Mouse (Mus musculus) cerebellum, adult 8-10 months (tissue): Measurements from ENCODE around the gene Bbip1.
"Not testable (repeated sequence)": the region's sequence is repeated elsewhere in the genome, so short reads cannot be mapped to it uniquely, and the experiment has no call there.

Experiments used
- DNase-seq: peaks from one replicate; pipeline ENCODE4 v3.0.0; 2022

Gene Bbip1

GRCm38 (mm10) chr19:53921996-53922395 lies 22.4 kb downstream of the Bbip1 start:
- DNase-seq, result not testable (repeated sequence)

DNA sequence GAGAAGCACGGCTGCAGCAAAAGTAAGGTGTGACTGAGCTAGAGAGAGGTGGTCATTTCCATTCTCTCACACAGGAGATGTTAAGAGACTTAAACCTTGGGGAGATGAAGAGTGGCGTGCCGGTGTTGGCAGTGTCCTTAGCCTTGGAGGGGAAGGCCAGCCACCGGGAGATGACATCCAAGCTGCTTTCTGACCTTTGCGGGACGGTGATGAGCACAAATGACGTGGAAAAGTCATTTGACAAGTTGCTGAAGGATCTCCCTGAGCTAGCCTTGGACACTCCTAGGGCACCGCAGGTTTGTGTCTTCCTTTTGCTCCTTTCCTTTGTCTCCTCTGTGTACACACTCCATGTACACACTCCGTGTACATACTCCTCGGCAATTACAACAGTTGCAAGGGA lies 24.9 kb downstream of the Bbip1 start:
- DNase-seq, result no peak

DNA sequence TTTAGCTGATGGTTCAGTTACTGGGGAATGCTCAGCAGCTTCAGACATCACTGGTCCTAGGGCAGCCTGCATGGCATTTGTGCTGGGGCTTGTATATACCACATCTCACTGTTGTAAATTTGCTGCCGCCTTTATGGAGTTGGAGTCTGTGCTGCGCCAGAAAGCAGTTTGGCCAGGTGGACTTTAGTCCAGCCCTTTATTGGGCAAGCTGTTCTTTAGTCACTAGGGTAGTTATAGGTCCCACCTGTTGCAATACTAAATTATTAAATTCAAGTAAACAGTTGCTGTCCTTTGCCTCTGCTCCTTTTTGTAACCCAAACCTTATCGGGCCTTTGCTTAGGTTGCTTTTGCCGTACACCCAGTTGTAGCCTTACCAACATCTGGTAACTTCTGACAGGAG lies 29.5 kb downstream of the Bbip1 start:
- DNase-seq, result no peak

DNA sequence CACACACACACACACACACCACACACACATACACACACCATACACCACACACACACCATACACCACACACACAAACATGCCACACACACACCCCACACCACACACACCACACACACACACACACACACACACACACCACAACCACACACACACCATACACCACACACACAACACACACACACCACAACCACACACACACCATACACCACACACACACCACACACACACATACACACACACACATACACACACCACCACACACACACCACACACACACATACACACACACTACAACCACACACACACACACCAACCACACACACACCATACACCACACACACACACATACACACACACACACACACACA lies 37.7 kb downstream of the Bbip1 start:
- not testable (repeated sequence) for DNase-seq

GRCm38 (mm10) chr19:53906033-53906702 lies 38.3 kb downstream of the Bbip1 start:
- no peak for DNase-seq

DNA sequence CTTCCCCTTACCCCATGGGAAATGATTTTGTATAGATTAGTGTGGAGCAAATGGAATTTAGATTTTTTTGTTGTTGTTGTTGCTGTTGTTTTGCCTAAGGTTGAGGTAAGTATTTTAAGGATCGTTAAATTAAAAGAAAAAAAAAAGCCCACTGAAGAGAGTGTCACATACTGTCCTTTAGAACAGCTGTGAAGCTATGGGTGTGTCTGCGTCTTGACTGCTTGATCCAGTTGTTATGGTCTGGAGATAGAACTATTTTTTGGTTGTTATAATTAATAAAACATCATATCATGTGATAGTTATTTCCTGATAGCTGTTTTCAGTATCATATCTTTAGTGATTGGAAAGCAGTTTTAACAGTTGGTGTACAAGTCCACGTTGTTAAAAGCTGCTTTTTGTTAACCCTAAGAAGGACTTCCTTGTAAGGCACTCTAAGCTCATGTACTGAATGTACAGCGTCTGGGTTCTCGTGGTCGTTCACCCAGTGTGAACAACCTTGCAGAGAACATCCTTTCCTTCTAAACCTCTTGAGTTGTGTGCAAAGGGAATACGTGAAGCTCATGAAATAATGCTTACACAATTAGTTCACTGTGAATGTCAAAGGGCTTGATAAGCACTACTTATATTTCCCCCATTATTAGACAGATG lies 39.5 kb downstream of the Bbip1 start:
- no peak for DNase-seq

DNA sequence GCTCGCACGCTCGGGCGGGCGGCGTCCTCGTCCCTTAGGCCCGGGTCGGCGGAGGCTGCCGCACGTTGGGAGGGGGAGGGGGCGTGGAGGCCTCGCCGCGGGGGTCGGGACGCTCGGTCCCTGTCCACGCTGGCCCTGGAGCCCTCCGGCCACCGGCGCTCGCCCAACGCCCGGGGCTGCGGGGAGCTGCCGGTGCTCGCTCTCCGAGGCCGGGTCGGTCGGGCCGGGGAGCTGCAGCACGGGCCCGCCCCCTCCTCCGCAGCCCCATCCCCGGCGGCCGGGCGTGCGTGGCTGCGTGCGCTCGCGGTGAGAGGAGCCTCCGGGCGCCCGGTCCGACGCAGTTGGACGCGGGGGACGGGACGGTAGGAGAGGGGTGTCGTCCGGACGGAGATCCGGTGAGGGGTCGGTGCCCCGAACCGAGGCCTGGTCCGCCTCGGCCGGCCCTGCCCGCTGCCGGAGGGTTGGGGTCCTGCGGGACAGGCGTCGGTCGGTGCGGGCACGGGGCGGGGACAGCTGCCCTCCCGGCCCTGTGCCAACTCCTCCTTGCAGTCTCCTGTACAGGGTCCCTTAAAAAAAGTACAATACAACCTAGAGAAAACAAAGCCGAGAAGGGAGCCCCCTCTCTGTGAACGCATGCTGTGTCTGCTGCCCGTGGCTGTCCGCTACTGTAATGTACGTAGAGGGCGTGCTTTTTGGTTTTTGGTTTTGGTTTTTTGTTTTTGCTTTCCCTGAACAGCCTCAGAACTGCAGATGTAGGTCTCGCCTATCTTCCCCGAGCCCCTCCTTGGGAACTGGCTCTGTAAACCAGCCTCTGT lies 40.7 kb downstream of the Bbip1 start:
- DNase-seq, result peak; percentile 56

- DNase-seq, result peak; percentile 91
These were observed 41.5 kb downstream of the Bbip1 start for GRCm38 (mm10) chr19:53902739-53903487.

GRCm38 (mm10) chr19:53901931-53902738 lies 42.3 kb downstream of the Bbip1 start:
- peak; percentile 17 for DNase-seq

- DNase-seq, result no peak
These were observed 44.4 kb downstream of the Bbip1 start for GRCm38 (mm10) chr19:53899941-53900610.

DNA sequence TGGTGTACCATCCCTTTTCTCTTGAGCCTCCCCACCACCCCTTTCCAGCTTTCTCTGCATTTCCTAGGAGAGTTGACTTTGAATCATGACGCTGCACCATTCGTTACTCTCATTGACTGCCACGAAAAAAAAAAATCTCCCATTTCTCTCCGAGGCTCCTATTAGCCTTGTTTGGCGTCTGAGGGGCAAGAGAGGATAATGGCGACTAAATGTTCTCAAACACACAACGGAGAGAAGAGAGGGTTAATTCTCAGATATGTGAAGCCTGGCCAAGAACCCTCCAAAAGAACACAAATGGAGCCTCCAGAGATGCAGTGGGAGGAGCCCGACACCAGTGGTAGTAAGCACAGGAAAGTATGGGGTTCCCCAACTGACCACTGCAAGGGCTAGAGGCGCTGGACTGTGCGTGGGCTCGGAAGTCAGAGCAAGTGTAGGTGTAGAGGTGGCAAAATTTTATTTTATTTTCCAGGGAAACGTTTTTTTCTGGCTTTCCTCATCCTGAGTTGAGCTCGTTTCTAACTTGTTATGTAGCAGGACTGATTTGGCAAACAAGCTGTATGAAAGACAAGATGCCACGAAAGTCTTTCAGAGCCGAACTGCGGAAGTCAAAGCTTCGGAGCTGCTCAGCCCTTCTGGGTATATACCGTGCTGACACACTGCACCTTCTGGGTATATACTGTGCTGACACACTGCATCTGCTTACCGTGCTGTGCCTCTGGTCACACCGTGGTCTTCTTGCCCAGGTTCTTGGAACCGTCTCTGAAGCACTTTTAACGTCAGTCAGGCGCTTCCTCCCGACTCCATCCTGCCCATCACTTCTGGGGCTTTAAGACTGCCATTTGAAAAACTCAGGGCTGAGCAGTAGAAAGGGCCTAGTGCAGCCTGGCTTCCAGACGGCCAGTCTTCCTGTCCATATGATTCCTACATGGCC lies 45.2 kb downstream of the Bbip1 start:
- no peak for DNase-seq

GRCm38 (mm10) chr19:53898498-53898897 lies 45.9 kb downstream of the Bbip1 start:
- DNase-seq, result no peak

DNA sequence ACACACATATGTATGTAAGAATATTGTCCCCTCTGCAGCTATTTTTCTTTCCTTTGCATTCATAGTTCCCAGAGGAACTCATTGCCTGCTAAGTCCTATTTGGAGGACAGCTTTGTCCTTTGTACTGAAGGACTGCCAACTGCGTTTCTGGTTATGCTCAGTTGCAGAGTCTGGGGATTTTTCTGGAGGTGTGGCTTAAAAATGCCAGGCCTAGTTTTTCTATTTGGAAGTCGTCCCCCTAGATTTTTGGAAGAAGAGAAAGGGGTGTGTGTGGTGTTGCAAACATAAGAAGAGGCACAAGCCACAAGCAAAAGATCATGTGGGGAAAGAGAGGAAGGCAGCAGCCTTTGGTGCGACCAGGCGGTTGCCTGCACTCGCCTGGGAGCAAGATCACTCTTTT lies 46.4 kb downstream of the Bbip1 start:
- no peak for DNase-seq

DNA sequence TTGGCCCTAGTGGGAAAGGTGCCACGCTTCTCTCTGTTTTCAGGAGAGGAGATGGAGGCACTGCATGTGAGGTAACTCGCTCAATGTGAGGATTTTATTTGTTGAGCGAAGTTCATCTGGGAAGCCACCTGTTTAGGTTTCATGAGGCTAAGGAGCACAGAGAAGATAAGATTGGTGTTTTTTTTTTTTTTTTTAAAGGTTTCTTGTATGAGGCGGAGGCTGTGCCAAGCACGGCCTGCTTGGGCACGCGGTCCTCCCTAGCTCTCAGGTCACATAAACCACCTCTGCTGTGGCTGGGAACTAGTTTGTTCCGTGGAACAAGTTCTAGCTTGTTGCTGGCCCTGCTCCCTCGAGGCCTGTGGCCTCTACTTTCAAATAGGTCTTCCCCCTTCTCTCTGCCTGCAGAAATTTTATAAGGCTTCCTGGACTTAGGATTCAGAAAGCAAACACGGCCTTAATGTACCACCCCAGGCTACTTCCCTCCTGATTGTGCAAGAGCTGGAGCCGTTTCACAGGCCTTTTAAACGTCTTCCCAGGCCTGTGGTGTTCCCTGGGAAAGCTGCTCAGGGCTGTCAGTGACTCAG lies 49.8 kb downstream of the Bbip1 start:
- no peak for DNase-seq

GRCm38 (mm10) chr19:53893711-53894171 lies 50.7 kb downstream of the Bbip1 start:
- DNase-seq, result no peak

DNA sequence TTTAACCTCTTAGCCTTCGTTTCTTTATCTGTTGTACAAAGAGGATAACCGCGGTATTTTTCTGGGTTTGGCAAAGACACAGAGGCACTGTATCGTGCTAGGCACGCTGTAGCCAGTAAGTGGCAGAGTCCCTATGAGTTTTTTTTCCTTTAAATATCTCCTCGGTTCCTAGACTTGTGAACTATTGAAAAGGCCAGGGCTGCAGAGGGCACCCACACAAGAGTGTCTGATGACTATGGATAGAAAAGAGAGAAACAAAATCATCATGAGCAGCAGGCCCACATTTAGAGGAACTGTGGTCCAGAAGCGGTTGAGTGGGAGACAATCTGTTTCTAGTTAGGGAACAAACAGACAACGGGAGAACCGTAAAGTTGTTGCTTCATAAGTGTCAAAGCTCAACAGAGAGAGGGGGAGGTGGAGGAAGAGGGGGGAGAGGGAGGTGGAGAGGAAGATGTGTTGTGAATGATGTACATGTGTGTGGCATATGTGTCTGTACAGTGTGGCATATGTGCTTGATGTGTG lies 51.5 kb downstream of the Bbip1 start:
- DNase-seq, result no peak

DNA sequence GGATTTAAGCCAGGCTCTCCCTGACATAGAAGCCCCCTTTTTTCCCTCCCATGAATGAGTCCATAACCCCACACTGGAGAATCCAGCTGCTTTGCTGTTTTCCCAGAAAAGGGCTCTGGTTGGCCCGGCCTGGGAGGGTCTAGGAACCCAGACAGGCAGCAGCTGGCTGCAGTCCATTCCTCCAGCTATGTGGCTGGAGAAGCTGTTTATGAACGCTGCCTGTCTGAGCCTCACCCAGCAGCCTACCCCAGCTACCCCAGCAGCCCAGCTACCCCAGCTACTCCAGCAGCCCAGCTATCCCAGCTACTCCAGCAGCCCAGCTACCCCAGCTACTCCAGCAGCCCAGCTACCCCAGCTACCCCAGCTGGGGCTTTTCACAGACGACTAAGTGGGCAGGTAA lies 52.4 kb downstream of the Bbip1 start, which contains the start of gene Pdcd4:
Gene Pdcd4, plus strand, starts transcription at position 171 of the 400 bp plus-strand sequence.
- no peak for DNase-seq

DNA sequence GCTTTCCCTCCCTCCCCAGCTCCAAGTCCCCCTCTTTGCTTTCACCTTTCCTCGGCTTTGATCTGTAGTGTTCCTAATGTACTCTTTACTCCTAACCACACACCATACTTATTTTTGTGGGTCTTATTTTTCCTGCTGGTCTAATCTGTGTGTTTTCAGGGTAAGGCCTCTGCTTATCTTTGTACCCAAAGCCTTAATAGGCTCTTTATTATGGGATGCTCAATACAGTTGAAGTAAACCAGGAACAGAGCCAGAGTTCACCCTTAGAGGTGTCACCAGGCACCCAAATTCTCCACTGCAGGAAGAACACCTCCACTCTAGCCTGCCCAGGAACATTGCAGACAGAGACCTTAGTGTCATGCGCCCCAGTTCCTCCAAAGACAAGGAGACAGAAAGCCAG lies 52.9 kb downstream of the Bbip1 start:
- DNase-seq, result no peak

DNA sequence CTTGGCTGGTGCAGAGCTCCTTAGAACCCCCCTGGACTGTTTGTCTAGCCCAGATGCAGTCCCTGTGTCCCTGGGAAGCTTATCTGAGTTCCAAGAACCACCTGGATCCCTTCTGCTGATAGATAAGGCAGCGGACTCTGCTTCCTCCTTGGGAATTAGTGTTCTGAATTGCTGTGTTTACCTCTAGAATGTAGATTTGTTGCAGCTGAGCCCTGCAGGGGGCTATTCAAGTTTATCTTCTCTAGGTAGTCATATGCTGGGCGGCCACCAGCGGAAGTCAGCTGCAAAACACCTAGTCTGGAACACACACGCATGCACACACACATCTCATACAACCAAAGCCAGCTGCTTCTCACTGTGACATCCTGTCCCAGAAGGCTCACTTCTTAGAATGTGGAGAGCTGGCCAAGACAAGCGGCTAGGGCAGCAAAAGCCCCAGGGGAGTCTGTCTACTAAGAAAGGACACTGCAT lies 53.6 kb downstream of the Bbip1 start:
- DNase-seq, result no peak

DNA sequence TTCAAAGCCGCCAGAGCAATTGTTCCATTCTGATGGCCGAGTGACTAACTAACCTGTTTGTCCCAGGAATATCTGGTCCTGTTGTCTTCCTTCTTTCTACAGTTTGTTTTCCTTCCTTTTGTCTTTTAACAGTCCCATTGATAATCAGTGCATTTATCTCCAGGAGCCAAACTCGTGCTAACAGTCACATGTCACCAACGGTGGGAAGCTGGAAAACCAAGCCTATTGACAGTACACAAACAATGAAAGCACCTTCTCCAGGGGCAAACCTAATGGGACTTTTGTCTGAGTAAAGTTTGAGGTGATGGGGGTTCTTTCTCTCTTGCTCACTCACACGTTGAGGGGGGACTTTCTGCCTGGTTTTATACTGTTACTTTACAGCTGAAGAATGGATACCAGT lies 54.2 kb downstream of the Bbip1 start:
- no peak for DNase-seq
